Mouse (Mus musculus) stomach, embryonic 15.5 days (tissue): ENCODE results near the gene Pea15a. TPM values are rescaled to one million over a fixed set of nuclear protein-coding genes. Genes with fewer than 3 reads are reported as not detected.

Source experiments
- polyA plus RNA-seq: library from polyadenylated mRNA; unstranded; fragments of >200 nt; fragmentation: Nextera tagmentation; extraction: Ambion mirVana; gene quantifications from 2 replicates; pipeline ENCODE4 v1.2.1, GENCODE M21; 2015

The Pea15a gene
- polyA plus RNA-seq, 1 experiment from 2014 or later, result 103 TPM

Other genes with a start within 250 kb of the Pea15a start
- gene Vangl2, start 178.4 kb downstream of the Pea15a start, polyA plus RNA-seq, result 9.9 and 11.3 TPM in 2 replicates
- gene Nhlh1, start 149.2 kb downstream of the Pea15a start, polyA plus RNA-seq, result not detected in 2 replicates
- 190 and 220 TPM in 2 replicates for gene Copa, start 124.3 kb downstream of the Pea15a start, polyA plus RNA-seq
- gene Ncstn, start 124.0 kb downstream of the Pea15a start, polyA plus RNA-seq, result 114 and 133 TPM in 2 replicates
- 112 and 132 TPM in 2 replicates for gene Pex19, start 80.0 kb downstream of the Pea15a start, polyA plus RNA-seq
- gene Dcaf8, start 58.7 kb downstream of the Pea15a start, polyA plus RNA-seq, result 106 and 121 TPM in 2 replicates
- gene Casq1, start 13.1 kb upstream of the Pea15a start, polyA plus RNA-seq, result 16.2 and 17.4 TPM in 2 replicates
- gene Atp1a4, start 51.6 kb upstream of the Pea15a start, polyA plus RNA-seq, result not detected in 2 replicates
- gene Igsf8, start 54.8 kb upstream of the Pea15a start, polyA plus RNA-seq, result 44.8 and 45.0 TPM in 2 replicates
- 4.2 and 4.3 TPM in 2 replicates for gene Atp1a2, start 91.3 kb upstream of the Pea15a start, polyA plus RNA-seq
- gene Kcnj9, start 122.5 kb upstream of the Pea15a start, polyA plus RNA-seq, result 0.05 and 0.09 TPM in 2 replicates
- gene Kcnj10, start 134.4 kb upstream of the Pea15a start, polyA plus RNA-seq, result 0.10 and 0.17 TPM in 2 replicates
- 6.1 and 6.7 TPM in 2 replicates for gene Pigm, start 169.7 kb upstream of the Pea15a start, polyA plus RNA-seq